26 mouse cellular contexts compared by ENCODE assay signal in the genomic region with DNA sequence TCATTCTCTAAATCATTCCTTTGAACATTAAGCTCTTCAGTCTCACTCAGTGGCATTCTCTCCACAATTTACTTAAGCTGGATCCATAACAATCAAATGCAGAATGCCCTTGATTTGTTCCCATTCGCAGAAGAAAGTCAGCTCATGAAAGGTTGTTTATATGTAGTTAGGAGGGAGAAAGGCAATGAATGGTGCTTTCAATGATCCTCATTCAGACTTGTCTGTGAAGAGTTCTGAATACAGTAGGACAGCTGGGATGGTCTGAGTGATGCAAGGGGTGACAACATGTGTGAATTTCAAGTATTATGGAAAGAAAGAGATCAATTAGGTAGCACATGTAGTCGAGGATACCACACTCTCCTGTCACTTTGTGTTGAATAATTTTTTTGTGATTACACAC.
DNase-seq lines count a peak whose midpoint lies in the region; ATAC-seq and TF ChIP-seq lines count a peak whose summit lies in the region.
"Had no signal": no experiment of that assay in that cellular context is flagged by ENCODE, and none has a peak within 500 bp of the region (broad histone marks: within the 10 kb centered on the region; RNA-seq: fewer than 3 reads in every experiment).

No protein-coding gene starts in this region.

- H3K9me3 ChIP-seq in forebrain, embryonic 13.5 days (replicated peaks): no peaks in the 10 kb centered on the region
- no peaks in the 10 kb centered on the region for H3K9me3 ChIP-seq in forebrain, embryonic 10.5 days
- H3K9me3 ChIP-seq in forebrain, embryonic 14.5 days (replicated peaks; ENCODE audit: control insufficient read depth, low read length): no peaks in the 10 kb centered on the region
- H3K9me3 ChIP-seq in forebrain, postnatal 0 days (ENCODE audit: low read length): no peaks in the 10 kb centered on the region
- H3K9me3 ChIP-seq: embryonic facial prominence, embryonic 12.5 days; embryonic facial prominence, embryonic 15.5 days; heart, embryonic 10.5 days; hindbrain, embryonic 12.5 days; hindbrain, embryonic 15.5 days; intestine, embryonic 15.5 days had no signal

- TF ChIP-seq CTCF in forebrain, postnatal 0 days (IDR thresholded peaks at IDR 0.05; ENCODE audit: low read depth): no peak

- DNase-seq in forebrain, embryonic 10.5 days (ENCODE audit: extremely low spot score, low spot score): no peak
- DNase-seq in ZHBTc4 (ENCODE audit: low read depth, low spot score): peak; percentile 17
- peak; percentile 27 for DNase-seq in forebrain, embryonic 14.5 days (ENCODE audit: low spot score)
- no peak for DNase-seq in forebrain, postnatal 0 days
- DNase-seq in right cerebral cortex, postnatal 36 days (ENCODE audit: low spot score in 2 of 2): no peak
- DNase-seq in cerebellum, adult 9-10 months: no peak
- DNase-seq: adrenal gland, adult 2 months; adrenal gland, postnatal 14 days; B cell, adult 2 months; cerebellum, adult 11-12 months; cerebellum, adult 8-10 months; cerebellum, postnatal 25 days; gastrocnemius, postnatal 10 days; gastrocnemius, postnatal 36 days; heart, adult 2 months; kidney, adult 11 months had no signal

- H3K9ac ChIP-seq in forebrain, embryonic 13.5 days: no peak overlapping the region
- no peak overlapping the region for H3K9ac ChIP-seq in forebrain, embryonic 14.5 days (ENCODE audit: low read length)
- no peak overlapping the region for H3K9ac ChIP-seq in forebrain, postnatal 0 days
- H3K9ac ChIP-seq: embryonic facial prominence, embryonic 12.5 days; embryonic facial prominence, embryonic 15.5 days; hindbrain, embryonic 12.5 days; hindbrain, embryonic 15.5 days; intestine, embryonic 15.5 days had no signal

- 19% methylated on average over 2 of the region's 2 CpGs for WGBS in forebrain, embryonic 13.5 days
- WGBS in forebrain, embryonic 10.5 days: 56% methylated on average over 2 of the region's 2 CpGs
- 22% methylated on average over 2 of the region's 2 CpGs for WGBS in forebrain, embryonic 14.5 days
- 22% methylated on average over 2 of the region's 2 CpGs for WGBS in forebrain, postnatal 0 days

- no peak overlapping the region for H3K27ac ChIP-seq in forebrain, embryonic 13.5 days
- no peak overlapping the region for H3K27ac ChIP-seq in forebrain, embryonic 10.5 days
- H3K27ac ChIP-seq in forebrain, embryonic 14.5 days (ENCODE audit: low read depth, low read length): no peak overlapping the region
- no peak overlapping the region for H3K27ac ChIP-seq in forebrain, postnatal 0 days (ENCODE audit: low read depth, low read length)
- H3K27ac ChIP-seq: embryonic facial prominence, embryonic 12.5 days; embryonic facial prominence, embryonic 15.5 days; heart, adult 2 months; heart, embryonic 10.5 days; hindbrain, embryonic 12.5 days; hindbrain, embryonic 15.5 days; intestine, embryonic 15.5 days had no signal

- H3K4me1 ChIP-seq in forebrain, embryonic 13.5 days: peaks cover 9% of the 10 kb centered on the region; the same call in 1 of the 2 replicates
- H3K4me1 ChIP-seq in forebrain, embryonic 10.5 days: no peaks in the 10 kb centered on the region
- H3K4me1 ChIP-seq in forebrain, embryonic 14.5 days (ENCODE audit: control insufficient read depth, insufficient read depth, low read length): no peaks in the 10 kb centered on the region
- no peaks in the 10 kb centered on the region for H3K4me1 ChIP-seq in forebrain, postnatal 0 days (ENCODE audit: insufficient read depth)
- H3K4me1 ChIP-seq: embryonic facial prominence, embryonic 12.5 days; embryonic facial prominence, embryonic 15.5 days; heart, embryonic 10.5 days; hindbrain, embryonic 12.5 days; hindbrain, embryonic 15.5 days; intestine, embryonic 15.5 days had no signal

- H3K4me3 ChIP-seq in forebrain, embryonic 13.5 days: no peak overlapping the region
- no peak overlapping the region for H3K4me3 ChIP-seq in forebrain, embryonic 10.5 days
- H3K4me3 ChIP-seq in forebrain, embryonic 14.5 days (ENCODE audit: low read depth, low read length): no peak overlapping the region
- no peak overlapping the region for H3K4me3 ChIP-seq in forebrain, postnatal 0 days (ENCODE audit: low read depth, low read length)
- H3K4me3 ChIP-seq: embryonic facial prominence, embryonic 12.5 days; embryonic facial prominence, embryonic 15.5 days; heart, adult 2 months; heart, embryonic 10.5 days; hindbrain, embryonic 12.5 days; hindbrain, embryonic 15.5 days; intestine, embryonic 15.5 days had no signal

- ATAC-seq in forebrain, embryonic 13.5 days: peak; percentile 80
- peak; percentile 70 for ATAC-seq in forebrain, embryonic 14.5 days
- peak; percentile 65 for ATAC-seq in forebrain, postnatal 0 days
- ATAC-seq: intestine, embryonic 15.5 days; Patski had no signal

- H3K4me2 ChIP-seq in forebrain, embryonic 13.5 days: no peak overlapping the region
- H3K4me2 ChIP-seq in forebrain, embryonic 14.5 days (ENCODE audit: low read length): no peak overlapping the region
- no peak overlapping the region for H3K4me2 ChIP-seq in forebrain, postnatal 0 days (ENCODE audit: low read depth)
- H3K4me2 ChIP-seq: embryonic facial prominence, embryonic 12.5 days; embryonic facial prominence, embryonic 15.5 days; hindbrain, embryonic 12.5 days; hindbrain, embryonic 15.5 days; intestine, embryonic 15.5 days had no signal

- no peaks in the 10 kb centered on the region for H3K27me3 ChIP-seq in forebrain, embryonic 13.5 days
- H3K27me3 ChIP-seq in forebrain, embryonic 10.5 days (ENCODE audit: poor library complexity, severe bottlenecking): no peaks in the 10 kb centered on the region
- no peaks in the 10 kb centered on the region for H3K27me3 ChIP-seq in forebrain, embryonic 14.5 days (replicated peaks; ENCODE audit: control insufficient read depth, insufficient read depth, low read length)
- H3K27me3 ChIP-seq in forebrain, postnatal 0 days (ENCODE audit: insufficient read depth, low read length): no peaks in the 10 kb centered on the region
- H3K27me3 ChIP-seq: CH12.LX; embryonic facial prominence, embryonic 12.5 days; embryonic facial prominence, embryonic 15.5 days; hindbrain, embryonic 12.5 days; hindbrain, embryonic 15.5 days; intestine, embryonic 15.5 days had no signal

- no peaks in the 10 kb centered on the region for H3K36me3 ChIP-seq in forebrain, embryonic 13.5 days (ENCODE audit: poor library complexity, severe bottlenecking)
- no peaks in the 10 kb centered on the region for H3K36me3 ChIP-seq in forebrain, embryonic 10.5 days (replicated peaks)
- no peaks in the 10 kb centered on the region for H3K36me3 ChIP-seq in forebrain, embryonic 14.5 days (ENCODE audit: control insufficient read depth, insufficient read depth, low read length)
- H3K36me3 ChIP-seq in forebrain, postnatal 0 days (ENCODE audit: insufficient read depth): no peaks in the 10 kb centered on the region
- H3K36me3 ChIP-seq: embryonic facial prominence, embryonic 12.5 days; embryonic facial prominence, embryonic 15.5 days; G1E; heart, embryonic 10.5 days; hindbrain, embryonic 12.5 days; hindbrain, embryonic 15.5 days; intestine, embryonic 15.5 days had no signal

Comparison
In these comparisons a context has a peak if more than half of its experiments do, and no peak if none do; other contexts are left out.
1. DNase-seq: peak in ZHBTc4 (single experiment) and forebrain, embryonic 14.5 days (single experiment); none in forebrain, embryonic 10.5 days (single experiment), forebrain, postnatal 0 days (single experiment), right cerebral cortex, postnatal 36 days (0 of 2) and cerebellum, adult 9-10 months (single experiment).
2. Peak in every context shown above with its lines, with median percentiles within 50 percentile points of each other: ATAC-seq.